Comparison of ENCODE assay signal across 12 mouse cellular contexts in genomic region chr17:29123578-29124174, GRCm38 (mm10). TPM values are rescaled to one million over a fixed set of nuclear protein-coding genes. Genes with fewer than 3 reads are reported as not detected.
DNase-seq lines count a peak whose midpoint lies in the region; ATAC-seq and TF ChIP-seq lines count a peak whose summit lies in the region.
"Had no signal": no experiment of that assay in that cellular context is flagged by ENCODE, and none has a peak within 500 bp of the region (broad histone marks: within the 10 kb centered on the region; RNA-seq: fewer than 3 reads in every experiment).

No protein-coding gene starts in this region.

- 56% methylated on average over 6 of the region's 6 CpGs for WGBS in heart, embryonic 16.5 days
- 21% methylated on average over 6 of the region's 6 CpGs for WGBS in intestine, postnatal 0 days
- 54% methylated on average over 6 of the region's 6 CpGs for WGBS in liver, postnatal 0 days (ENCODE audit: insufficient replicate concordance)
- 74% methylated on average over 6 of the region's 6 CpGs for WGBS in hindbrain, embryonic 16.5 days

- H3K27me3 ChIP-seq in heart, embryonic 16.5 days (ENCODE audit: control insufficient read depth, insufficient read depth, low read length), result no peaks in the 10 kb centered on the region
- H3K27me3 ChIP-seq in C2C12 (ENCODE audit: control insufficient read depth, insufficient read depth, insufficient read length), result no peaks in the 10 kb centered on the region
- H3K27me3 ChIP-seq in intestine, postnatal 0 days (replicated peaks; ENCODE audit: control insufficient read depth, insufficient read depth, low read length), result no peaks in the 10 kb centered on the region
- no peaks in the 10 kb centered on the region for H3K27me3 ChIP-seq in liver, postnatal 0 days (ENCODE audit: insufficient read depth, low read length)
- no peaks in the 10 kb centered on the region; the same call in 1 of the 2 replicates for H3K27me3 ChIP-seq in hindbrain, embryonic 16.5 days (replicated peaks; ENCODE audit: control insufficient read depth, insufficient read depth, low read length)
- H3K27me3 ChIP-seq: embryonic facial prominence, embryonic 12.5 days; midbrain, embryonic 12.5 days had no signal

- no peaks in the 10 kb centered on the region for H3K79me2 ChIP-seq in C2C12 (ENCODE audit: control insufficient read depth, insufficient read depth)

- H3K9me3 ChIP-seq in heart, embryonic 16.5 days (replicated peaks; ENCODE audit: control insufficient read depth, low read length), result 0 out of 2 replicates have a peak, but pooled peaks cover 2% of the 10 kb centered on the region
- no peaks in the 10 kb centered on the region for H3K9me3 ChIP-seq in intestine, postnatal 0 days (ENCODE audit: control insufficient read depth)
- no peaks in the 10 kb centered on the region for H3K9me3 ChIP-seq in liver, postnatal 0 days (ENCODE audit: low read length)
- no peaks in the 10 kb centered on the region for H3K9me3 ChIP-seq in hindbrain, embryonic 16.5 days (ENCODE audit: control insufficient read depth, low read length)
- H3K9me3 ChIP-seq: embryonic facial prominence, embryonic 12.5 days; hindbrain, embryonic 12.5 days; midbrain, embryonic 12.5 days had no signal

- ATAC-seq in heart, embryonic 16.5 days (replicated peaks; ENCODE audit: extremely low read depth, insufficient read depth, low FRiP score), result peak; percentile 18
- peak; percentile 83 for ATAC-seq in intestine, postnatal 0 days
- peak; percentile 70 for ATAC-seq in liver, postnatal 0 days
- ATAC-seq in hindbrain, embryonic 16.5 days, result no peak
- ATAC-seq in frontal cortex, adult (ENCODE audit: low TSS enrichment), result no peak

- H3ac ChIP-seq in C2C12 (ENCODE audit: control insufficient read depth, insufficient read length, low read depth), result no peak overlapping the region

- H3K4me2 ChIP-seq in heart, embryonic 16.5 days (ENCODE audit: low read depth, low read length), result no peak overlapping the region
- peak overlapping the region; percentile 21; the same call in 1 of the 2 replicates for H3K4me2 ChIP-seq in intestine, postnatal 0 days (replicated peaks; ENCODE audit: low read depth)
- peak overlapping the region; percentile 30 for H3K4me2 ChIP-seq in liver, postnatal 0 days (ENCODE audit: low read depth, low read length)
- no peak overlapping the region for H3K4me2 ChIP-seq in hindbrain, embryonic 16.5 days (ENCODE audit: low read length)
- H3K4me2 ChIP-seq: embryonic facial prominence, embryonic 12.5 days; hindbrain, embryonic 12.5 days; midbrain, embryonic 12.5 days had no signal

- no peak overlapping the region for H3K4me3 ChIP-seq in heart, embryonic 16.5 days (ENCODE audit: low read length)
- H3K4me3 ChIP-seq in C2C12 (ENCODE audit: insufficient read depth, poor library complexity, severe bottlenecking), result no peak overlapping the region
- H3K4me3 ChIP-seq in intestine, postnatal 0 days (ENCODE audit: low read depth, low read length), result no peak overlapping the region
- H3K4me3 ChIP-seq in liver, postnatal 0 days (ENCODE audit: low read depth, low read length), result no peak overlapping the region
- H3K4me3 ChIP-seq in hindbrain, embryonic 16.5 days (ENCODE audit: low read length), result no peak overlapping the region
- H3K4me3 ChIP-seq: embryonic facial prominence, embryonic 12.5 days; hindbrain, embryonic 12.5 days; midbrain, embryonic 12.5 days had no signal

- H3K4me1 ChIP-seq in heart, embryonic 16.5 days (ENCODE audit: control insufficient read depth, insufficient read depth, low read length), result 0 out of 2 replicates have a peak, but pooled peaks cover 3% of the 10 kb centered on the region
- no peaks in the 10 kb centered on the region for H3K4me1 ChIP-seq in intestine, postnatal 0 days (replicated peaks; ENCODE audit: control insufficient read depth, insufficient read depth, low read length)
- H3K4me1 ChIP-seq in liver, postnatal 0 days (ENCODE audit: insufficient read depth), result 0 out of 2 replicates have a peak, but pooled peaks cover 7% of the 10 kb centered on the region
- H3K4me1 ChIP-seq in hindbrain, embryonic 16.5 days (ENCODE audit: control insufficient read depth, insufficient read depth, low read depth, low read length), result no peaks in the 10 kb centered on the region
- H3K4me1 ChIP-seq: embryonic facial prominence, embryonic 12.5 days; hindbrain, embryonic 12.5 days; midbrain, embryonic 12.5 days had no signal

- TF ChIP-seq CTCF in C2C12 (IDR thresholded peaks at IDR 0.05; ENCODE audit: control insufficient read depth, insufficient read depth, insufficient read length), result no peak
- TF ChIP-seq CTCF in intestine, postnatal 0 days (IDR thresholded peaks at IDR 0.05; ENCODE audit: low read depth), result peak; percentile 46
- TF ChIP-seq CTCF in liver, postnatal 0 days (IDR thresholded peaks at IDR 0.05; ENCODE audit: low read depth), result no peak

- no peak for DNase-seq in heart, postnatal 10 days
- no peak for DNase-seq in liver, postnatal 0 days
- DNase-seq in frontal cortex, adult 2 months (ENCODE audit: extremely low spot score in 1 of 2, low spot score in 1 of 2), result no peak

- no peaks in the 10 kb centered on the region for H3K79me3 ChIP-seq in C2C12 (ENCODE audit: low read depth)

- H3K9ac ChIP-seq in heart, embryonic 16.5 days (ENCODE audit: low read length), result no peak overlapping the region
- H3K9ac ChIP-seq in intestine, postnatal 0 days (ENCODE audit: low read depth, low read length), result no peak overlapping the region
- H3K9ac ChIP-seq in liver, postnatal 0 days (replicated peaks), result no peak overlapping the region
- no peak overlapping the region for H3K9ac ChIP-seq in hindbrain, embryonic 16.5 days (ENCODE audit: low read depth, low read length)
- H3K9ac ChIP-seq: embryonic facial prominence, embryonic 12.5 days; hindbrain, embryonic 12.5 days; midbrain, embryonic 12.5 days had no signal

- H3K36me3 ChIP-seq in heart, embryonic 16.5 days (ENCODE audit: control insufficient read depth, insufficient read depth), result no peaks in the 10 kb centered on the region
- no peaks in the 10 kb centered on the region for H3K36me3 ChIP-seq in C2C12 (ENCODE audit: control insufficient read depth, insufficient read depth)
- H3K36me3 ChIP-seq in intestine, postnatal 0 days (ENCODE audit: control insufficient read depth, insufficient read depth), result no peaks in the 10 kb centered on the region
- no peaks in the 10 kb centered on the region for H3K36me3 ChIP-seq in liver, postnatal 0 days (replicated peaks; ENCODE audit: insufficient read depth, low read length)
- H3K36me3 ChIP-seq in hindbrain, embryonic 16.5 days (ENCODE audit: control insufficient read depth, insufficient read depth, low read length), result no peaks in the 10 kb centered on the region
- H3K36me3 ChIP-seq: embryonic facial prominence, embryonic 12.5 days; hindbrain, embryonic 12.5 days; midbrain, embryonic 12.5 days had no signal

- no peak overlapping the region for H3K27ac ChIP-seq in heart, embryonic 16.5 days (ENCODE audit: low read length)
- H3K27ac ChIP-seq in intestine, postnatal 0 days (ENCODE audit: low read depth, low read length), result peak overlapping the region; percentile 28; the same call in 1 of the 2 replicates
- H3K27ac ChIP-seq in liver, postnatal 0 days (ENCODE audit: low read depth), result peak overlapping the region; percentile 41
- H3K27ac ChIP-seq in hindbrain, embryonic 16.5 days (ENCODE audit: low read depth, low read length), result no peak overlapping the region
- H3K27ac ChIP-seq: embryonic facial prominence, embryonic 12.5 days; hindbrain, embryonic 12.5 days; midbrain, embryonic 12.5 days had no signal

- no peak for TF ChIP-seq EP300 in liver, postnatal 0 days (IDR thresholded peaks at IDR 0.05; ENCODE audit: low read depth)

- intact Hi-C loops in heart, postnatal 10 days (cut with DNase I), result no loop called here

TF ChIP-seq in C2C12, 6 proteins besides CTCF, POLR2A, EP300 and RAD21:
- TF ChIP-seq MYOD1 (IDR thresholded peaks at IDR 0.05; ENCODE audit: control insufficient read depth, insufficient read length, low read depth), result no peak
- TF ChIP-seq USF1 (IDR thresholded peaks at IDR 0.05; ENCODE audit: low read depth), result peak; percentile 48

RNA-seq across cellular contexts. Expression of gene Rab44, which starts 9.7 kb away (rescaled TPM):
- polyA plus RNA-seq in heart, embryonic 16.5 days (2015; fragmentation: Nextera tagmentation; extraction: Ambion mirVana), result 2.2 and 4.4 TPM in 2 replicates
- under 1 TPM; 0.34 to 0.87 TPM for total RNA-seq in heart, postnatal 10 days (2021)
- polyA plus RNA-seq in C2C12 (2012; fragmentation: generic; extraction: Trizol), result 0.06 TPM
- polyA plus RNA-seq in intestine, postnatal 0 days (2015; fragmentation: Nextera tagmentation; extraction: Ambion mirVana), result 0.20 TPM in 2 replicates
- polyA plus RNA-seq in liver, postnatal 0 days (2015; fragmentation: Nextera tagmentation; extraction: Ambion mirVana), result 5.4 and 6.3 TPM in 2 replicates
- polyA plus RNA-seq in hindbrain, embryonic 16.5 days (2015; fragmentation: Nextera tagmentation; extraction: Ambion mirVana), result 0.06 and 0.26 TPM in 2 replicates
- polyA plus RNA-seq in frontal cortex, adult 2 months (2012; rRNA removed), result 0.08 and 0.19 TPM in 2 replicates
- total RNA-seq: left cerebral cortex, postnatal 14 days had no signal

RNA-seq across cellular contexts. Expression of gene Cdkn1a, which starts 32.9 kb away (rescaled TPM):
- 70.1 and 70.7 TPM in 2 replicates for polyA plus RNA-seq in heart, embryonic 16.5 days (2015; fragmentation: Nextera tagmentation; extraction: Ambion mirVana)
- total RNA-seq in heart, postnatal 10 days (2021), result 100 to 1,000 TPM in 1 of 2 experiments, 10 to 100 TPM in 1; 46.2 to 180 TPM
- 236 TPM for polyA plus RNA-seq in C2C12 (2012; fragmentation: generic; extraction: Trizol)
- polyA plus RNA-seq in intestine, postnatal 0 days (2015; fragmentation: Nextera tagmentation; extraction: Ambion mirVana), result 74.9 and 88.3 TPM in 2 replicates
- polyA plus RNA-seq in liver, postnatal 0 days (2015; fragmentation: Nextera tagmentation; extraction: Ambion mirVana), result 42.4 and 58.1 TPM in 2 replicates
- polyA plus RNA-seq in hindbrain, embryonic 16.5 days (2015; fragmentation: Nextera tagmentation; extraction: Ambion mirVana), result 138 and 184 TPM in 2 replicates
- 37.7 and 55.8 TPM in 2 replicates for polyA plus RNA-seq in frontal cortex, adult 2 months (2012; rRNA removed)

Comparison
In these comparisons a context has a peak if more than half of its experiments do, and no peak if none do; other contexts are left out.
1. ATAC-seq: peak in heart, embryonic 16.5 days (single experiment), intestine, postnatal 0 days (single experiment) and liver, postnatal 0 days (single experiment); none in hindbrain, embryonic 16.5 days (single experiment) and frontal cortex, adult (single experiment).
2. H3K27ac ChIP-seq: peak in intestine, postnatal 0 days (single experiment) and liver, postnatal 0 days (single experiment); none in heart, embryonic 16.5 days (single experiment) and hindbrain, embryonic 16.5 days (single experiment).
3. H3K4me2 ChIP-seq: peak in intestine, postnatal 0 days (single experiment) and liver, postnatal 0 days (single experiment); none in heart, embryonic 16.5 days (single experiment) and hindbrain, embryonic 16.5 days (single experiment).